Mouse (Mus musculus) WW6 (cell line): ENCODE measurements around the gene Olfr875.

Experiments
- DNase-seq: peaks from one replicate; pipeline ENCODE4 v3.0.0-alpha.2; 2013; ENCODE audit warnings: low read depth, low spot score

The Olfr875 gene

GRCm38 (mm10) chr9:37771759-37772158 is at the start of gene Olfr875:
TSS of gene Olfr875 (plus strand) at chr9:37771857.
- no peak for DNase-seq

GRCm38 (mm10) chr9:37734310-37734709 is 37.3 kb upstream of the Olfr875 start:
- no peak for DNase-seq

- DNase-seq: no peak
Observed at GRCm38 (mm10) chr9:37744806-37745205, 26.9 kb upstream of the Olfr875 start, which contains the start of gene Olfr874. TSS of gene Olfr874 (plus strand) at chr9:37745106.

GRCm38 (mm10) chr9:37750319-37751075 is 21.2 kb upstream of the Olfr875 start:
- DNase-seq: no peak

GRCm38 (mm10) chr9:37751467-37751866 is 20.2 kb upstream of the Olfr875 start:
- no peak for DNase-seq

- DNase-seq: no peak
Observed at GRCm38 (mm10) chr9:37752006-37752405, 19.7 kb upstream of the Olfr875 start.

GRCm38 (mm10) chr9:37761728-37762127 is 9.9 kb upstream of the Olfr875 start:
- DNase-seq: no peak

- peak; percentile 9 for DNase-seq
Observed at GRCm38 (mm10) chr9:37762541-37762940, 9.1 kb upstream of the Olfr875 start.

GRCm38 (mm10) chr9:37770661-37771060 is 996 bp upstream of the Olfr875 start:
- no peak for DNase-seq

- DNase-seq: peak; percentile 34
Observed at GRCm38 (mm10) chr9:37782766-37783260, 11.2 kb downstream of the Olfr875 start.

- peak; percentile 13 for DNase-seq
Observed at GRCm38 (mm10) chr9:37783394-37784387, 12.0 kb downstream of the Olfr875 start.

- DNase-seq: no peak
Observed at GRCm38 (mm10) chr9:37786411-37786810, 14.8 kb downstream of the Olfr875 start.

GRCm38 (mm10) chr9:37802055-37802454 is 30.4 kb downstream of the Olfr875 start:
- no peak for DNase-seq

GRCm38 (mm10) chr9:37802731-37803130 is 31.1 kb downstream of the Olfr875 start, which contains the start of gene Olfr876:
TSS of gene Olfr876 (plus strand) at chr9:37803031.
- no peak for DNase-seq

- DNase-seq: no peak
Observed at GRCm38 (mm10) chr9:37807235-37807634, 35.6 kb downstream of the Olfr875 start.

- DNase-seq: no peak
Observed at GRCm38 (mm10) chr9:37808456-37808855, 36.8 kb downstream of the Olfr875 start.

- no peak for DNase-seq
Observed at GRCm38 (mm10) chr9:37808976-37809375, 37.3 kb downstream of the Olfr875 start.

- DNase-seq: no peak
Observed at GRCm38 (mm10) chr9:37814696-37815095, 43.0 kb downstream of the Olfr875 start.
